Mouse (Mus musculus): ENCODE results near the gene Usp6nl.

Gene Usp6nl

GRCm38 (mm10) chr2:6478361-6478965 lies 156.0 kb downstream of the Usp6nl start:
- no peak for DNase-seq

- peak; percentile 27 to 48 for DNase-seq
Measured at GRCm38 (mm10) chr2:6478966-6479391, 156.5 kb downstream of the Usp6nl start.

DNA sequence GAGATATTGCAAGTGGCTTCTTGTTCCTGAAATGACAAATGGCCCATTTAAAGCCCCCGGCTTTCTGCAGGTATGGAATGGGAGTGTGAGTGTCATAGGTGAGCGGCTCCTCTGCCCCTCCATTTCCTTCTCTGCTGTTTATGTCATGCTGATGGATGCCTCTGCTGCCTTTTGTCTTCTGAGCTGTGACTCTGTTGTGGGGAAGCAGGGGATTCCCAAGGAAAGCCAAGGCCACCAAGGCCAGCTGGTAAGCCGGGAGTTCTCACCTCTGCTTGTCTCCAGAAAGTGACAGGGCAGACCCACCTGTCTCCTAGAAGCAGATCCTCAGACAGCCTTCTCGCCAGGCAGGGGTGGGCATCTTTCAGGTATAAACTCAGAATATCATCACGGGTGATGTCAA lies 157.2 kb downstream of the Usp6nl start:
- DNase-seq = no peak

DNA sequence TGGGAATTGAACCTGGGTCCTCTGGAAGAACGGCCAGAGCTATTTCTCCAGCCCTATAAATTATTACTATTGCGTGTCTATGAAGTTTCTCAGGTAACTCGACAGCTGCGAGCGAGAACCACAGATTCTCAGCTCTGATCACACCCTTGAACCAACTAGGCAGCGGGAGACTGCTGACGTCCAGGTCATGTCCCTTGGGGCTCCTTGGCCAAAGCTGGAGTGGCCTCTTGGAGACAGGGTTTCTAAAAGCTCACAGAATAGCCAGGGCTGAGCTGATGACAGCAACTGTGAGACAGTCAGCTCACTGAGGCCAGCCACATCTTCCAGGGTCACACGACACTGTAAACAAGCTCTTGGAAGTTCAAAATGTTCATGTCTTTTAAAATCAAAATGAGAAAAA lies 159.5 kb downstream of the Usp6nl start:
- DNase-seq = no peak

GRCm38 (mm10) chr2:6482411-6482810 lies 159.9 kb downstream of the Usp6nl start:
- DNase-seq = peak in 1 of 2 experiments; percentile 25

DNA sequence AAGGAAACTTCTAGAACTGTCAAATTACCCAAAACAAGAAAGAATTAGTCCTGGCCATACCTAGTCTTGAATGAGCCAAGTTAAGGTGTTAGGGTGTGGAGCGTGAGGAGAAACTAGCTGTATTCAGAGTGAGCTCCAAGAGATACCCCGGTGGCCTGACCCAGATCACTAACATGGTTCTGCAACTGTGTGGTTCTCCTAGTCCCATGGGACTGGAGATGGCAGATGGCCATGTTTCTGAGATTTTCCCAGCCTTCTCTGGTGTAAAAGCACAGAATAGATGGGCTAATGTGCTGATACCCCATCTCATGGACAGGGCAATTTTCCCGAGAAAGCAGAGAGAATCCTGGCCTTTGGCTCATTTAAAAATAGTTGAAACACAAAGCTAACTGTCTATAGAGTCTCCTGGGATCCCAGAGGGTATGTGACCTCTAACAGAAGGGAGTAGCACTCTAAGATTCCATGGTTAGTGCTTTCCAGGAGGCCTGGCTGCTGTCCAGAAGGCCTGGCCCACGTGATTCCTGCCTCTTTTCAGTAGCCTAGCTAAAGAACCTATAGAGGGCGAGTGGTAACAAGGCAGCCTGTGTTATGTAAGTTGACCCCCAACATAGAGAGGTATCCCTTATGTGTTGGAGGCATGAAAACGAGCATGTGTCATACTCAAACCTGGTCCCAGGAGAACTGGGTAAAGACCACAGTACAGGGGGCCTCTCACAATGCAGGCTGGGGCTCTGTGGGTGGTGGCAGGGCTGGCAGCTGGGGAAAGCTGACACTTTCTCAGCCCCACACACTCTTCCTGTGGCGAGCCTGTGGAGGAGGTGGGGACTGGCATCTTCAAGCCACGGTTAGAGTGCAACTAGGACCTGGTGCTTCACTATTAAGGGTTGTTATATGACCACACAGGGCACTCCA lies 160.9 kb downstream of the Usp6nl start:
- DNase-seq = peak in 1 of 2 experiments; percentile 40

DNA sequence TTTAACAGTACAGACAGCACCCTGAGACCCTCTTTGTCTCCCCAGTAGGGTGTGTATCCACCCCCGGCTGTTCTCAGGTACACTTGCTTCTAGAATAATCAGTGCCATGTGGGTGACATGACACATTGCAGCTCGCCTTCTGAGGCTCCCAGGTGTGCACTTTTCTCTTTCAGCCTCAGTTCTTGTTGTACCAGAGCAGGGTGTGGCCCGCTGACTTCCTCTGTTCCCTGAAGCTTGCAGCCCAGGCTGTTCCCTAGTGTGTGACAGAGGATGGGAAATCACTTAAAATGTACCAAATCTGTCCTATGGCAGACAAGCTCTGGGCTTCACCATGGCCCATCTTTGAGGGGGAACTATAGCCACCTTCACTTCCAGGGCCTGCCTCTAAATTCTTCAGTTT lies 161.7 kb downstream of the Usp6nl start:
- no peak for DNase-seq

DNA sequence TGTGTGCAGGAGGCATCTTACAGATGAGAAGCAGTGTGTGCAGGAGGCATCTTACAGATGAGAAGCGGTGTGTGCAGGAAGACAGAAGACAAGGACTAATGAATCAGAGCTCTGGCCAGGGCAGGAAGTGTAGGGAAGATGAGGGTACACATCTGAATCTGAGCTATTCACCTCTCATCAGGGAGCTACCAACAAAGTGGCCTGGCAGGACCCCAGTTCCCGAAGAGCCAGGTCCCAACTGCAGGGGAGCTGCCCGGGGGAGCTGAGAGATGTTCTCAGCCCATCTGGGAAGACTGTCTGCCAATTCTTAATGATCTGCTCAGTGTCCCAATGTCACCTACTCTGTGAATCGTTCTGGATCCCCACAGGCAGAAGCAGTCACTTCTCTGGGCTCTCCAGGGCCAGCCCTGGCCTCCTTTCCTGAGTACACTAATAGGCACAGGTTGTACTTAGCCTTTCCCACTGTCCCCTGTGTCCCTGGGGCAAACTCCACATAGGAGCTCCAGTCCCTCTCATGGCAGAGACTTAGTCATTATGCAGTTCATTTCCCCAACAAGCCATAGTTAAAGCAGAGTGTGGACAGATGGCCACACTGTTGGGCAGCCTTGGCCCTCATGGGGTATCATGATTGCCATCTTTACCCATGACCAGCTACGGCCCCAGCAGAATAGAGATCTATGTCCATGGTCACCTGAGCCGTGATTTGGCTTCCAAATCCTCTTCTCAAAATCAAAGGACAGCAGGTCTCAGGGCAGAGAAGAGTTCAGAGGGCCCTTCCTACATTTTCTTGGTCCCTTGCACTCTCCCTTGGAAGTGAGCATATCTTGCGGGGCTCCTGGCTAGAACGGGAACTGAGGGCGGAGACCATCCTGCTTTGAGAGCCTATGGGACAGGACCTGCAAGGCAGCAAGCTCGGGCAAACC lies 165.4 kb downstream of the Usp6nl start:
- peak; percentile 67 to 70 for DNase-seq

DNA sequence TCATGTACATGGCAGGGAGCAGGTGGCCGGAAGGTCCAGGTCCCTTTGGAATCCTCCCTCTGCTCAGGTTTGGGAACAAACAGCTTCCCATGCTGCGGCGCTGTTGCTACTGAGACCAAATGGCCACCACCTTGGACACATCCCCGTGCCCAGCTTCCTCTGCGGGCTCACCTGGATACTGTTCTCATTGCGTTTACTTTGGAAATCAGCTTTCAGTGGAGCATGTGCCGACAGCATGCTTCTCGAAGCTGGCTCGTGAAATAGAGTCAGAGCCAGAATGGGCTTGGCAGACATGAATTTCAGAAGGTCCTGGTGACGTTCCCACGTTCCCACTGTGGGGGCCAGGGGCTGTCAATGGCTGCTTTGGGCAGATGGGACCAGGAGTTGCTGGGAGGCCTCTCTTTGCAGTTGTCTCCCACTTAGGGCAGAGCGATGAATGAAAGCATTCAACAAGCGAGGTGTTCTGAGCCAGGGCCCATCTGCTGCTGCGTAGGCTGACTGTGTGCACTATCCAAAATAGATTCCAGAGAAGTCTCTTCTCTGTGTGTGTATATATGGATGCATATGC lies 166.1 kb downstream of the Usp6nl start:
- peak; percentile 51 to 66 for DNase-seq

GRCm38 (mm10) chr2:6490076-6490475 lies 167.6 kb downstream of the Usp6nl start:
- no peak for DNase-seq

- DNase-seq = no peak
Measured at GRCm38 (mm10) chr2:6490870-6491269, 168.4 kb downstream of the Usp6nl start.

DNA sequence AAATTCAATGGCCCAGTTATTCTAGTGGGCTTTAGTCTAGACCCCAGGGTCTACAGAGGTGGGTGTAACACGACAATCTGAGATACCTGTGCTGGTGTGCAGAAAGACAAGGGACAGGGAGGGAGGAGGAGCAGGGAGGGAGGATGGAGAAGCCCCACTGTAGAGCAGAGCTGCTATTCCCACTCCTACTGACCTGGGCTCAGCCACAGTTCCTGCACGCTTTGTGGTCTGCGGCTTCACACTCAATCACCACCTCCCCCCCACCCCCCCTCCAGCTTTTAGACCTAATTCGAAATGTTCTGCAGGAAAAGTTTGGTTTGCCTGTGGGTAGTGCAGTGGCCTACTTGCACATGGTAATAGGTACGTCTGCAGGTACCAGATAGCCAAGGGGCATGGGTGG lies 171.4 kb downstream of the Usp6nl start:
- no peak for DNase-seq

Measured in cerebellum, postnatal 25 days (tissue).